Mouse (Mus musculus) embryo, embryonic 10.5 days (tissue): ENCODE data around the gene Gm6793.

ENCODE experiments used
- DNase-seq: peaks from one replicate; pipeline ENCODE4 v3.0.0-alpha.2; 2015; ENCODE audit warnings: low spot score

Gene Gm6793

GRCm38 (mm10) chr8:112014936-112015335 lies at the start of gene Gm6793:
Gm6793 (minus strand) TSS chr8:112015036.
- no peak for DNase-seq

GRCm38 (mm10) chr8:112061372-112061771 lies 46.5 kb upstream of the Gm6793 start:
- peak; percentile 81 for DNase-seq

DNA sequence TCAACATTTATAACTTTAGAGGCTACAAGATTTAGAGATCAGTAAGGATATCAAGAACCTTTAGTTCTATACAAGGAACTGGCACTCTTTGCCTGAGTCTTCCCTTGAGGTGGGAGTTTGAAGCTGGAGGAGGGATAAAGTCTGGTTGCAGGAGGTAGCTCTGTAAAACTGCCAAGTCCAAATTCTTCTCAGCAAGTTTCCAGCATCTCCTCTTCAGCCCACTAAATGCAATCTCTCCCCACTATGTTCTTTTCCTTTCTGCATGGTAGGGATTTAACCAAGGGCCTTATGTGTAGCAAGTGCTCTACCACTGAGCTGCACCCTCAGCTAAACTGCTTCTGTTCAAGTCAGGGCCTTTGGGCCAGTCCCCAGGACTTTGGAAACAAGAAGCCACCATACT lies 39.6 kb upstream of the Gm6793 start:
- no peak for DNase-seq

- DNase-seq, result no peak
Measured at GRCm38 (mm10) chr8:112051537-112051936, 36.7 kb upstream of the Gm6793 start.

DNA sequence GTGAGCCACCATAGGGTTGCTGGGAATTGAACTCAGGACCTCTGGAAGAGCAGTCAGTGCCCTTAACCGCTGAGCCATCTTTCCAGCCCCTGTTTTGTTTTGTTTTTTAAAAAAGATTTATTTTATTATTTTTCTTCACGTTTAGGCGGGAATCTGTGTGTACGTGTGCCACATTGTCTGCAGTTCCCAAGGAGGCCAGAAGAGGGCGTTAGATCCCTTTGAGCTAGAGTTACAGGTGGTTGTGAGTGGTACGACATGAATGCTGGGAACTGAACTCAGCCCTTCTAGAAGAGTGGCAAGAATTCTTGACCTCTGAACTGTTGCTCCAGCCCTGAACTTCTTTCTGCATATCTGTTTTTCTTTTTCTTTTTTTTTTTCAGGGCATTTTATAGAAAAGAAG lies 35.1 kb upstream of the Gm6793 start:
- no peak for DNase-seq

GRCm38 (mm10) chr8:112048293-112048692 lies 33.5 kb upstream of the Gm6793 start:
- DNase-seq, result no peak

- peak; percentile 92 for DNase-seq
Measured at GRCm38 (mm10) chr8:112045896-112046295, 31.1 kb upstream of the Gm6793 start.

- DNase-seq, result no peak
Measured at GRCm38 (mm10) chr8:112045182-112045581, 30.3 kb upstream of the Gm6793 start.

GRCm38 (mm10) chr8:112037521-112037920 lies 22.7 kb upstream of the Gm6793 start:
- DNase-seq, result no peak

- DNase-seq, result peak; percentile 91
Measured at GRCm38 (mm10) chr8:112034603-112035002, 19.8 kb upstream of the Gm6793 start.

DNA sequence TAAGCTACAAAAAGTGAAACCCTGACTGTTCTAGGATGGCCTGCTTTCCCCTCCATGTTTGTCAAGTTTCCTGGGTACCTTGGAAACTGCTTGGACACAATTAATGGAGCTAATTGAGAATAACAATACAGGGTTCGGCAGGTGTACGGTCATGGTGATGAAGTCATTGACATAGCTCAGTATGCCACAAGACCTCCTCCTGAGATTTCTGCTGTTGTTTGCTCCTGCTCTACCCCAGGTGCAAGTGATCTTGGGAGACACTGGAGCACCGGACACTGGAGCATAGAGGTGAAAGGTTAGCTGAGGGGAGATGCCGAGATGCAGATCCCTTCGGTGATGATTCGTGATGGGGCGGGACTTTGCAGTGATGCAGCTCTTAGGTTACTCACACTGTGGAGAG lies 18.2 kb upstream of the Gm6793 start:
- DNase-seq, result no peak

GRCm38 (mm10) chr8:112030663-112031062 lies 15.8 kb upstream of the Gm6793 start:
- DNase-seq, result no peak

DNA sequence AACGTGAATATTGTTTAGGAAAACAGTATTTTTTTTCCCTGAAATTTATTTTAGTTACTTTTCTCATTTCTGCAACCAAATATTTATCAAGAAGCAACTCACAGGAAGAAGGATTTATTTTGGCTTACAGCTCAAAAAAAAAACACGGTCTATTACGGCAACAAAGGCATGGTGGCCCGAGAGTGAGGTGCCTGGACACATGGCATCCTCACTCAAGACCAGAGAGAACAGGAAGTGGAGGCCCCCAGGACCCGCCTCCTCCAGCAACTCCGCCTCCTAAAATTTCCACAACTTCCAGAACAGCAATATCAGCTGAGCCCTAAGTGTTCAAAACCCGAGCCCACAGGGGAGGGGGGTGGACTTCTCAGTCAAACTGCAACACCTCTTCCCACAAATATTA lies 14.6 kb upstream of the Gm6793 start:
- no peak for DNase-seq

DNA sequence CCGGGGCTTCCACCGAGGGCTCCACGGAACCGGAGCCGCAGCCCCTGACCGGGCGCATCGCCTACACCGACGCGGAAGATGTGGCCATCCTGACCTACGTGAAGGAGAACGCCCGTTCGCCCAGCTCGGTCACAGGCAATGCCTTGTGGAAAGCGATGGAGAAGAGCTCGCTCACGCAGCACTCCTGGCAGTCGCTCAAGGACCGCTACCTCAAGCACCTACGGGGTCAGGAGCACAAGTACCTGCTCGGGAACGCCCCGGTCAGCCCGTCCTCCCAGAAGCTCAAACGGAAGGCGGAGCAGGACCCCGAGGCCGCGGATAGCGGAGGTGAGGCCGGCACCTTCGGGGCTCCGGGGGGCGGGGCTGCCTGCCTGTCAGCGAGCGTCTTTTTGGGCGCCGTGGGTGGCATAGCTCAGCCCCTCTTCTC lies 3.0 kb downstream of the Gm6793 start:
- DNase-seq, result peak; percentile 38

DNA sequence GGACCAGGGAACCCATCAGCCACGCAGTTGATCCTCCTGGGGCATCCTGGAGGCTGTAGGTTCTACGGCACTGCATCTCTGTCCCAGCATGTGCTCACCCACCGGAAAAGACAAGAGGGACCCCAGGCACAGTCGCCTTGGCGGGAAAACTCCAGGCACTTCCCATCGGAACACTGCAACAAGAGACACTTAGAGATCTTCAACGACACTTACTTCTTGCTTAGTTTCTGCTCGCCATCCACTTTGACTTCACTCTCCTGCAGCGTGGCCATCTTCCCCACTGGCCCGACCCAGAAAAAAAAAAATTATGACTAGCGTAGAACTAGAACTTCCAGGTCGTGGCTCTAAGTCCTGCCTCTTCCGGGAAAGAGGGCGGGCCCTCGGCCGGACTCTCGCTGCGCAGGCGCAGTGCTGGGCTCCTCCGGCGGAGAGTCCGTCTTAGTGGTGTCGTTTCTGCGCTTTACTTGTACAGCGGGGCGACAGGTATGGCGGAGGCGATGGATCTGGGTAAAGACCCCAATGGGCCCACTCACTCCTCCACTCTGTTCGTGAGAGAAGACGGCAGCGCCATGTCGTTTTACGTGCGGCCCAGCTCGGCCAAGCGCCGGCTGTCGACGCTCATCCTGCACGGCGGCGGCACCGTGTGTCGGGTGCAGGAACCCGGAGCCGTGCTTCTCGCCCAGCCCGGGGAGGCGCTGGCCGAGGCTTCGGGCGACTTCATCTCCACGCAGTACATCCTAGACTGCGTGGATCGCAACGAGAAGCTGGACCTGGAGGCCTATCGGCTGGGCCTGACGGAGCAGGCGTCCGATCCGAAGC lies 3.6 kb downstream of the Gm6793 start, which contains the start of the genes Kars and Terf2ip:
TSS of gene Kars (minus strand) at position 327 of the 819 bp plus-strand sequence.
TSS of gene Terf2ip (plus strand) at position 402 of the 819 bp plus-strand sequence.
- peak; percentile 96 for DNase-seq

DNA sequence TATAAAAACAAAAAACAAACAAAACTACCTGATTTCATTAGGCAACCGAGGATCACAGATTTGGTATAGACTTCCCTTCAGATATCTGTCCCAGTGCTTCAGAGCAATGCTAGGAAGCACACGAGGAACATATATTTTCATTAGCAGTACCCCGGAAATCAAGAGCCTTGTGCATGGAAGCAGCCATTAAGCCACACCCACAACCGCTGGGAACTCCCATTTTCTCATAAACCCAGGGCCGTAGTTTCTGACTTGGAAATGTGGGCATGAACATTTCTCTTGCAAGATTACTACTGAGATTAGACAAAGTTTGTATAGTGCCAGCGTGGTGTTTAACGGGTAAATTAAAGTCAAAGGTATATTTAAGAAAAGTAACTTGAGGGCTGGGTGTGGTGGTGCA lies 5.3 kb downstream of the Gm6793 start:
- DNase-seq, result no peak

DNA sequence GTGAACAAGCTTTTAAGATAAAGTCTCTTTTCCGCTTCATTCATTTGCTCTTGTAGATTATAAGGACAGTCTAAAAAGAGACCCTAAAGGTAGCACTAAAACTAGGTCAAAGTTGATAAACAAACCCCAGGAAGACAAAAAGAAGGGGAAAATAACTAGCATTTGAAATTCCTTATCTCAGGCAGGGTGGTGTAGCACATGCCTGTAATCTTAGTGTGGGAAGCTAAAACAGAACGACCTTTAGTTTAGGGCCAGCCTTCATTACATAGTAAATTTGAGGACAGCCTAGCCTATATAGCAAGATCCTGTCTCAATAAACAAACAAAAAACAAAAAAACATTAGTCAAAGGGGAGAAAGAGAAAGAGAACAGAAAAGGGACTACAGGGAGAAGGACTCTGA lies 7.2 kb downstream of the Gm6793 start:
- no peak for DNase-seq

DNA sequence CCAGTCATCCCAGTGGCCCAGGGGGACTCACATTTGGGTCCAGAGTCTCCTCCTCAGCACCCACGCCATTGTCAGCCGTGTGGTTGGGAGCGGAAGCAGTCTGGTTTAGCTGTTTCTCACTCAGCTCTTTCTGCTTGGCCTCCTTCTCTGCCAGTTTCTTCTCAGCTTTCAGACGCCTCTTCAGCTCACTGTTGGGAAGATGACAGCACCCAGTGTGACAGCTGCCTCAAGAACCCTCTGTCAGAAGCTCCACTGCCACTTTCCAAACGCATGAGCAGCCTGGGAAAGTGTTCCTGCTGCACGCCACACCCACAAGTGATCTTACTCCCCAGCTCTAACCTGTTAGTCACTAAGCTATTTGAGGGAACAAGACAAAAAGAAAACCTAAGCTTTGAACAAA lies 9.2 kb downstream of the Gm6793 start:
- DNase-seq, result no peak

DNA sequence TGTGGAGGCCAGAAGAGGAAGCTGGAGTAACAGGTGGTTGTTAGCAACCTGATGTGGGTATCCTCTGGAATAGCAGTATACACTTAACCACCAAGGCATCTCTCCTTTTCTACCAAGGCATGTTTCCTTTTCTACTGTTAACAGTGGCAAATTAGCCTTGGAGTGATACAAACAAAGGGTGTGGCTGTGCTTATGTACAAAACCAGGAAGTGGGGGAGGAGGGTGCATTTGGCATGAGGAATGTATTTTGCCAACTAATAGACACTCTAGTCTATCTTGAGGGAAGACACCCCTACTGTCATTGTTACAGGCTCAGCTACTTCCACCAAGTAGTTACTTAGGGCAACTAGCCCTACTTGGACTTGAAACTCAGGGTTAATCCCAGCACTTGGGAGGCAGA lies 10.1 kb downstream of the Gm6793 start:
- no peak for DNase-seq

DNA sequence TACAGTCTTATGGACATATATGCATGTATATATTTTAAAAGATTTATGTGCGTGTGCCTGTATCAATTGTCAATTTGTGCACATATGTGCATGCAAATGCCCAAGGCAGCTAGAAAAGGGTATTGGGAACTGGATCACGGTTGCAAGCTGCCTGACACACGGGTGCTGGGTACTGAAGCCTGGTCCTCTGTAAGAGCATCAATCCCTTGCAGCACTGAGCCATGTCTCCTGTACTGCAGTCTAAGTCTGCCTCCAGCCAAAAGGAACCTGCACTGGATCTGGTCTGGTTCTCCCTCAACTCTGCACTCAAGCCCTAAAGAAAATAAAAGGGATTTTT lies 22.2 kb downstream of the Gm6793 start:
- no peak for DNase-seq

DNA sequence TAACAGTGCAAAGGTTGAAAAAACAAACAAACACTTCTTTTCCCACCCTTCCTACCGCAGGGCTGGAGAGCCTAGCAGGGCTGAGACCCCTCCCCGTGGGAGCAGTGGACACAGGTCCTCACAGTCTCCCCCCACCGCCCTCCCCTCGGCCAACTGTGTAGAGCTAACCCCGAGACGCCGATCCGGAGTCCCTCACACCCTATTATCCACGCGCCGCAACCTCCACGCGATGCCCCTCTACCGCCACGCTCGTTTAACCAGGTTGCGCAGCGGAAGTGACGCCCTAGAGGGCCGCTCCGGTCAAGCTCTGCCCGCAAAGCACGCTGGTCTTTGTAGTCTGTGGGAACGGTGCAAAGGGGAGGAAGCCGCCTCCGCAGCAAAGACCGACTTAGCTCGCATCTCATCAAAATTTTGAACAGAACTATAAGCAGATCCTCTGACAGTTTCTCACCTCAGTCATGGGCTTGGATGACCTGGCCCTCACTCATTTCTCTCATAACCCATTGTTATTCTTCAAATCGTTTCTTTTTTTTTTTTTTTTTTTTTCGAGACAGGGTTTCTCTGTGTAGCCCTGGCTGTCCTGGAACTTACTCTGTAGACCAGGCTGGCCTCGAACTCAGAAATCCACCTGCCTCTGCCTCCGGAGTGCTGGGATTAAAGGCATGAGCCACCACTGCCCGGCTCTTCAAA lies 22.7 kb downstream of the Gm6793 start, which contains the start of gene Adat1:
TSS of gene Adat1 (minus strand) at position 290 of the 690 bp plus-strand sequence.
- peak; percentile 96 for DNase-seq

DNA sequence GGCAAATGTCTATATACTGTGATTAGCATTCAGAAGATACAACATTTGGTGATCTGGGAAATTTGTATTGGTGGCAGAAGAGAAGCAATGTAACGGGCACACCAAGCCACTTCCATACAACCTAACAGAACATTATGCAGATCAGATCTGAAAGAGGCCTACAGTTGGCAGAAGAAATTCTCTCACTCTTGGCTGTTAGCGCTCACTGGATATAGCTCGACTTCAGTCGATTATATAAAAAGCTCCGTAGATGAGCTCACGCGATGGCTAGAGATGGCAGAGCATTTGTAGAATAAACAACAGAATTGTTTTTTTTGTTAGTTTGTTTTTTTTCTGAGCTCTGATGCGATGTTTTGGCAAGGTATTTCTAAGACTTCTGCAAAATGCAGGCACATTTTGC lies 23.6 kb downstream of the Gm6793 start:
- no peak for DNase-seq

- DNase-seq, result peak; percentile 89
Measured at GRCm38 (mm10) chr8:111989911-111990310, 24.9 kb downstream of the Gm6793 start.
